Comparison of ENCODE assay signal across 12 mouse cellular contexts in genomic region chr5:57708396-57708795, GRCm38 (mm10).
"Had no signal": no experiment of that assay in that cellular context is flagged by ENCODE, and none has a peak within 500 bp of the region (broad histone marks: within the 10 kb centered on the region; RNA-seq: fewer than 3 reads in every experiment).

No protein-coding gene starts in this region.

- DNase-seq: lung, adult 18-20 months; lung, embryonic 14.5 days; lung, postnatal 10 days; lung, postnatal 4 days; midbrain, embryonic 14.5 days; right cerebral cortex, adult 18-20 months; right cerebral cortex, postnatal 25 days; right cerebral cortex, postnatal 4 days; spleen, adult 18-20 months; thymus, adult 18-20 months; thymus, postnatal 14 days; thymus, postnatal 36 days had no signal
